Mouse (Mus musculus) bone marrow, adult 2 months (tissue): ENCODE results near the gene Plxna2. TPM values are rescaled to one million over a fixed set of nuclear protein-coding genes. Genes with fewer than 3 reads are reported as not detected.

Source experiments
- H3K27ac ChIP-seq: fragments of 200-500 bp; 2 replicates; pipeline ENCODE4 v1.5.1; 2012; ENCODE audit warnings: low read depth, mild to moderate bottlenecking, control low read depth, inconsistent platforms, low read length; ENCODE audit not compliant: control insufficient read depth, poor library complexity, insufficient read depth
- H3K4me1 ChIP-seq: fragments of 200-500 bp; 2 replicates; pipeline ENCODE4 v1.6.1; 2011; ENCODE audit warnings: low read length; ENCODE audit not compliant: control insufficient read depth, insufficient read depth
- H3K4me3 ChIP-seq: fragments of 200-500 bp; replicated peaks from 2 replicates; pipeline ENCODE3; 2011; ENCODE audit warnings: mild to moderate bottlenecking, low read depth, low read length, control low read depth; ENCODE audit not compliant: control insufficient read depth
- CTCF ChIP-seq: fragments of 200-500 bp; IDR thresholded peaks from 2 replicates; pipeline ENCODE4 v1.5.1; 2011; ENCODE audit warnings: low read length, control low read depth; ENCODE audit not compliant: control insufficient read depth, insufficient read depth
- POLR2A ChIP-seq: fragments of 200-500 bp; IDR thresholded peaks from 2 replicates; pipeline ENCODE4 v1.6.1; 2011; ENCODE audit warnings: low read depth, mild to moderate bottlenecking, control low read depth, low read length, borderline replicate concordance; ENCODE audit not compliant: control insufficient read depth
- WGBS: fragments of 180-500 bp; shearing (Covaris S2); methylation state at CpG from one replicate; pipeline ENCODE4 v1.1.7; 2018; 5-methylcytosine and 5-hydroxymethylcytosine counted together
- polyA plus RNA-seq: library from polyadenylated mRNA; stranded (reverse); fragments of >200 nt; gene quantifications from 2 replicates; pipeline ENCODE4 v1.2.4, GENCODE M21; 2011; ENCODE audit warnings: low replicate concordance; ENCODE audit not compliant: missing spikeins, insufficient read depth, insufficient read length

Plxna2 gene
- polyA plus RNA-seq, 1 experiment, result 0.80 TPM

DNA sequence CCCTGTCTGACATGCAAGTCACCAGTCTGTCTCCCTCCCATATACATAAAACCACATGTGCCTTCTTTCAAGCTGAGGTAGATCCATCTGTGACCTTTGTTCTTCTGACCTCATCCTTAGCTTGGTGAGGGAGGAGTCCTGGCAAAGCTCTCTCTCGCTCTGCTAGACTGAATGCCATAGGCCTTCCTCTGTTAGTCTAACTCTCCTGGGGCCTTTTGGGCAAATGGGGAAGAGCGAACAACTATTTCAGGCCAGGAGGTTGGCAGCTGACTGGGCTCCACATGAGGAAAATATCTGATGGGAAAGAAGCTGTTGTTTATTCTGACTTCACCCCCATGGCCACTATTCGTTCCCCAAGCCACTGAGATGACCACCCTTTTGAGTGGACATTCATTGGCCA, 59.9 kb downstream of the Plxna2 start:
- H3K4me3 ChIP-seq, result no peak overlapping the region
- H3K4me1 ChIP-seq, result no peaks in the 10 kb centered on the region; the same call in 1 of the 2 replicates

DNA sequence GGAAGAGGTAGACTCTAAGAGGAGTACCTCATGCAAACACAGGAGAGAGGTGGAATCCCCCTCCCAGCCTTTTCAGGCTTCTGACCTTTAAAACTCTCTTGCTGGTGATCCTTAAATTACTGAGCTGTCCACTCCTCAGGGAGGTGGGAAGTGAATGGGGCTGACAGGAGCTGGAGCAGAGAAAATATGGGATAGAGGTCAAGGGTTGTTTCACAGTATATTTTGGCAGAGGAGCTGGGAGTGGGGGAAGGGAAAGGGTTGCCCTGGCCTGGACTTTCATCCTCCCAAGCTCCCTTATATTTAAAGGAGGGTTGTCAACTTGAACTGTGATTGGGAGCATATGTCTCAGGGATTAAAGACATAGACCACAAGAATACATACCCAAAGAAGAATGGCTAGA, 61.1 kb downstream of the Plxna2 start:
- TF ChIP-seq CTCF (no peak), POLR2A (no peak)
- Histone ChIP-seq H3K4me3 (no peak overlapping the region), H3K27ac (no peak overlapping the region), H3K4me1 (no peaks in the 10 kb centered on the region; the same call in 1 of the 2 replicates)

More for the DNA sequence above, 59.9 kb downstream of the Plxna2 start:
- 77% methylated on average over 3 of the region's 3 CpGs for WGBS
- H3K27ac ChIP-seq, result no peak overlapping the region
- TF ChIP-seq CTCF (no peak), POLR2A (no peak)

DNA sequence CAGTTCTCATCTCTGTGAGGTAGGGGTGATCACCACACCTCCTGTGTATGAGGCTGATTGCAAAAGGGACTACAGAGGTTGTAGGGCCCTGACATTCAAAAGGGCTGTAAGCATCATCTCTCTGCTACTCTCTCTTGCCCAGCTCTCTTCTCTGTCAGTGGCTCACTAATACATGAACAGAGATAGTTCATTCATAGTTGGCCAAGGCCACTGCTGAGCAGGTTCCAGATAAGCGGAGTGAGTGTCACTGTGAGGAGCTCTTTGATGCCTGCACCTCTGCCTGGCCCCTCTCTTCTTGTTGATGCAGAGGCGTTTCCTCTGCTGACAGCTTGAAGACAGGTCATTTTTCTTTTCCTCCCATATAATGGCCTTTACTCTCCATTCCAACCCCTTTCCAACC, 62.1 kb downstream of the Plxna2 start:
- H3K27ac ChIP-seq, result no peak overlapping the region
- WGBS, result 76% methylated on average over 2 of the region's 2 CpGs
- no peak for TF ChIP-seq POLR2A
- TF ChIP-seq CTCF, result no peak

DNA sequence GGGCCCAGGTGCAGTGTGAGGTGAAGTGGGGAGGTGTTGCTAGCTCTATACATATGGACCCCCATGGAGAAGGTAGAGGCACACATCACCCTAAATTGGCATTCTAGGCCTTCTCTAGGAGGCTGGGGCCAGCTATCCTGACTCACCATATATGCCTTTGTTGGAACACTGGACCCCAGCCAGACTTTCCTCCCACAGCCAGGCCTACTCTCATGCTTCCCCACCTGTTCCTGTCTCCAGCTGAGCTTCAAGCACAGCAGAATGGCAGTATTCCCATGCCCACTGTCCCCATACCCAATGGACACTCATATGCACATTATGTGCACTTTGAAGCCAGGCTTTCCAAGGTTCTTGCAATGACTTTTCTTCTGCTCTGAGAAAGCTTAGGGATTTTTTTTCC, 64.0 kb downstream of the Plxna2 start:
- TF ChIP-seq POLR2A, result no peak
- no peak for TF ChIP-seq CTCF
- Histone ChIP-seq H3K4me1 (no peaks in the 10 kb centered on the region), H3K4me3 (no peak overlapping the region), H3K27ac (no peak overlapping the region)

More for the DNA sequence above, 62.1 kb downstream of the Plxna2 start:
- no peak overlapping the region for H3K4me3 ChIP-seq
- H3K4me1 ChIP-seq, result no peaks in the 10 kb centered on the region; the same call in 1 of the 2 replicates

DNA sequence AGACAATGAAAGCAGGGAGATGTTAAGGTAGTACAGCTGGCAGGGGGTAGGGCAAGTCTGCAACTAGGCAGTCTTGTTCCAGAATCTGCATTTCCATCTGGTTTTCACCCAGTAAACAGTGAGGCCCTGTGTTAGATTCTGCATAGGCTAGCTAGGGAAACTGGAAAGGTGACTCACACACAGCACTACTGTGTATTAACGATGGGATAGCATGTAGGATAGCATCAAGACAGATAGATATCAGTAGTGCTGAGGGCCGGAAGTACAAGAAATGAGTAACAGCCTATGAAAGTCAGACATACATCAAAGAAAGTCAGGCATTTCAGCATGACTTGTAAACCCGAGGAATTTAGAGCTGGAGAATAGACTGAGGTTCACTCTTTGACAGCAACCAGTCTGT, 65.1 kb downstream of the Plxna2 start:
- 78% methylated on average over 3 of the region's 3 CpGs for WGBS
- TF ChIP-seq CTCF (no peak), POLR2A (no peak)
- Histone ChIP-seq H3K4me3 (no peak overlapping the region), H3K4me1 (no peaks in the 10 kb centered on the region), H3K27ac (no peak overlapping the region)

DNA sequence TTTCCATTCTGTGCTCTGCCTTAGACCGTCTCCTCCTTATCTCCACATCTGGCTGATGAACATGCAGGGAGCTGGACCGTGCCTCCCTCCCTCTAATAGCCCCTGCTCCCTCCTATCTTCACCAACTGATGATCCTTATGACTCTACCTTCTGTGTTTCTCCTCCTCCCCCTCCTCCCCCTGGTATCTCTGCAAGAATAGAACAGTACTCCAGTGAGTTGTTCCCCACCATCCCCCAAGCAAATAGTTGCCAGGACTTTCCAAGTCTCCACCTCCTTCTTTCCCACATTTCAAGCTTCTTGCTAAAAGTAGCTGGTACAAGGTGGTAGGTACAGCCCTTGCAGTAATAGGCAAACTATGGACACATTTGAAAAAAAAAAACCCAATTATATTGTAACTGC, 67.9 kb downstream of the Plxna2 start:
- WGBS, result 66% methylated on average over 2 of the region's 2 CpGs
- Histone ChIP-seq H3K4me3 (no peak overlapping the region), H3K4me1 (no peaks in the 10 kb centered on the region), H3K27ac (no peak overlapping the region)
- TF ChIP-seq POLR2A, result no peak
- TF ChIP-seq CTCF, result no peak

DNA sequence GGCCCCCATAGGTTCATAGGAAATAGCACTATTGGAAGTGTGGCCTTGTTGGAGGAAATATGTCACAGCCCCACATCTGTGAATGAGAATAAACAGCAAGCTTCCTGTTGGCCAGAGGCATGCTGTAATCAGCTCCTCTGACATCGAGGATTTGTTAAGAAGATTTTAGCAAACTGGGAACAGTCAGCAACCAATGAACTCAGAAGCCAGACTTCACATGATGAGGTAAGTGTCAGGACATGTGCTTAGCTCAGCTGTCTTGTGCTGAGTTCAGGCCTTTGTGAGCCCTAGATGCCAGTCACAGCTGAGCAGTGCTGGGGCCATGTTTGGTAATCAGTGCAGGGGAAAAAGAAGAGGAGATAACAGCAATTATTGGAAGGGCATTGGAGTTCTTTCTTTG, 69.7 kb downstream of the Plxna2 start:
- TF ChIP-seq POLR2A (no peak), CTCF (no peak)
- Histone ChIP-seq H3K27ac (no peak overlapping the region), H3K4me3 (no peak overlapping the region), H3K4me1 (no peaks in the 10 kb centered on the region)
- 15% methylated on average over 1 of the region's 1 CpGs for WGBS

DNA sequence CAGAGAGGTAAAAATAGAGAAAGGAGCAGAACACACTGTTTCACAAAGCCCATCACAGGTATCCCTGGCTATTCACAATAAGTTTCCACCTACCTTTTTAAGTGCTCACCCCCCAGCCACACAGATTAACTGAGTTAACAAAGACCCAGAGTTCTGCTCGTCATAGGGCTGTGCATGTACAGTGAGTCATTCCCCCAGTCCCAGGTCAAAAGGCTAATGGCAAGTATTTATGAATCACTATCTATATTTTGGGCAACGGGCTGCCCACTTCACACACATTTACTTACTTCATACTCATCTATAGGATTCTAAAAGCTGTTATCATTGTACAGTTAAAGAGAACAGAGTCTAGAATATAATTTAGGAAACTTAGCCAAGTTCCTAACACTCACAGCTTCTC, 70.1 kb downstream of the Plxna2 start:
- no peak overlapping the region for H3K27ac ChIP-seq
- no peaks in the 10 kb centered on the region for H3K4me1 ChIP-seq
- no peak for TF ChIP-seq POLR2A
- TF ChIP-seq CTCF, result no peak
- WGBS, result 64% methylated on average over 2 of the region's 2 CpGs
- no peak overlapping the region for H3K4me3 ChIP-seq

DNA sequence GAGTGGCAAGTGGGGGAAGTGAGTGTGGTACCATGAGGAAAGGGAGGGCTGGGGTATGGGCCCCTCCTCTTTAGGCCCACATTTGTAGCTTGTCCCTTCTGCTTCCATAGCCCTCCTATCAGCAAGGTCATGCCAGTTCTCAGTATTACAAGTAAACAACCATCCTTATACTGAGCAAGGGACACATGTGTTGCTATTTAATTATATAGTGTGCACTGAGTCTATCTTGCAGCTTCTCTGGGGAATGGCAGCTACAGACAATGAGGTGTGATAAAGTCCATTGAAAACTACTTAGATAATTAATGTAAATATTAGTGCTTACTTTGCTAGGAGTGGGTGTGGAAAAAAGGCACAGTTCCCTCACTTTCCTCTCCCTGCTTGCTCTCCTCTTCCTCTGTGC, 75.0 kb downstream of the Plxna2 start:
- Histone ChIP-seq H3K4me3 (no peak overlapping the region), H3K4me1 (no peaks in the 10 kb centered on the region), H3K27ac (no peak overlapping the region)
- no peak for TF ChIP-seq POLR2A
